Mouse (Mus musculus) cortical plate, adult 2 months (tissue): Measurements from ENCODE around the gene Lyrm2.

Experiments
- CTCF ChIP-seq: fragments of 200-500 bp; IDR thresholded peaks from 2 replicates; pipeline ENCODE4 v1.5.1; 2011; ENCODE audit warnings: mild to moderate bottlenecking, control low read depth, low read length; ENCODE audit not compliant: insufficient read depth; ENCODE audit errors: extremely low read depth
- POLR2A ChIP-seq: fragments of 200-500 bp; IDR thresholded peaks from 2 replicates; pipeline ENCODE4 v1.6.1; 2011; ENCODE audit warnings: mild to moderate bottlenecking, low read length, control low read depth; ENCODE audit not compliant: insufficient read depth; ENCODE audit errors: extremely low read depth

GRCm38 (mm10) chr4:32838401-32838800 is 38.3 kb downstream of the Lyrm2 start:
- TF ChIP-seq CTCF (no peak), POLR2A (no peak)
